Mouse (Mus musculus) hindbrain, embryonic 15.5 days (tissue): ENCODE data around the gene Camkv. TPM values are rescaled to one million over a fixed set of nuclear protein-coding genes. Genes with fewer than 3 reads are reported as not detected.

Experiments used
- ATAC-seq: fragments of 200-750 bp; cut with Nextera tagmentation; 2 replicates; pipeline ENCODE4 v1.8.0; 2017; ENCODE audit warnings: low read depth, moderate number of reproducible peaks, moderate TSS enrichment; ENCODE audit not compliant: low FRiP score
- H3K27ac ChIP-seq: fragments of 300-500 bp; sonication (generic); replicated peaks from 2 replicates; pipeline ENCODE4 v1.5.1; 2015; ENCODE audit warnings: mild to moderate bottlenecking, inconsistent platforms
- H3K27me3 ChIP-seq: fragments of 300-500 bp; sonication (generic); 2 replicates; pipeline ENCODE4 v1.6.1; 2015; ENCODE audit warnings: control low read depth, inconsistent platforms
- H3K36me3 ChIP-seq: fragments of 300-500 bp; sonication (generic); 2 replicates; pipeline ENCODE4 v1.6.1; 2015; ENCODE audit warnings: control low read depth, inconsistent platforms
- H3K4me1 ChIP-seq: fragments of 300-500 bp; sonication (generic); replicated peaks from 2 replicates; pipeline ENCODE4 v1.6.1; 2015; ENCODE audit warnings: control low read depth, inconsistent platforms
- H3K4me2 ChIP-seq: fragments of 300-500 bp; sonication (generic); 2 replicates; pipeline ENCODE4 v1.6.1; 2015; ENCODE audit warnings: moderate library complexity, mild to moderate bottlenecking, inconsistent platforms
- H3K4me3 ChIP-seq: fragments of 300-500 bp; sonication (generic); 2 replicates; pipeline ENCODE4 v1.5.1; 2015; ENCODE audit warnings: mild to moderate bottlenecking, inconsistent platforms
- H3K9ac ChIP-seq: fragments of 300-500 bp; sonication (generic); 2 replicates; pipeline ENCODE4 v1.6.1; 2015; ENCODE audit warnings: inconsistent platforms
- H3K9me3 ChIP-seq: fragments of 300-500 bp; sonication (generic); 2 replicates; pipeline ENCODE4 v1.6.1; 2016; ENCODE audit warnings: control low read depth, inconsistent platforms
- WGBS: fragments of 180-500 bp; shearing (Covaris S2); methylation state at CpG from one replicate; pipeline ENCODE4 v1.1.7; 2015; 5-methylcytosine and 5-hydroxymethylcytosine counted together
- polyA plus RNA-seq: library from polyadenylated mRNA; unstranded; fragments of >200 nt; fragmentation: Nextera tagmentation; extraction: Ambion mirVana; gene quantifications from 2 replicates; pipeline ENCODE4 v1.2.1, GENCODE M21; 2015

Gene Camkv
- polyA plus RNA-seq, 1 experiment from 2014 or later, result 47.2 TPM

DNA sequence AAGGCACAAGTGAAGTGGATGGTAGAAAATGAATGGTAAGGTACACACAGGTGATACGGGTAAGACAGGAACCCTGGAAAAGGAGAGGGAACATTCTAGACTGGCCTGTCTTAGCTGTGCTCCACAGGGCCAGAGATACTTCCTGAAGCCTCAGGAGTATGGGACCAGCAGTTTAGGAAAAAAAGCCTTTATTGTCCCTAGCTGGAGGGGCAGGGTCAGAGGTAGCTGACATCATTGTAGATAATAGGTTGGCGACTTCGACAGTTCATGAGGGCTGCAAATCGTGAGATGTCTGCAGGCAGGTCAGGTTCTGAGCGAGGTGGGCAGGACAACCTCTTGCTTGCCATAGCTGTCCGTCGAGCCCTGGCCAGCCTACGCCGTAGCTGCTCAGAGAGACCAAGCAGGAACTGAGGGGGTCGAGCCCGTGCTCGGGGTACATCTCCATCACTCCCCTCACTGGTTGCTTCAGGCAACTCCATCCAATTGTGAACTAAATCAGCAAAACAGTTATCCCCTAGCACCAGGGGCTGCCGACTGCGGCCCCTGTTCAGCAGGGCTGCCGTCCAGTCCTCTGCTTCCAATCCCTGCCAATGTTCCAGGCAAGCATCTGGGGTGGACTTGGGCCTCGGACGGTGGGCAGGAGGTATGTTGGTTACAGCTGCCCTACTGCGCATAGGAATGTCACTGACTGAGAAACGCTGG, 48.7 kb downstream of the Camkv start:
- Histone ChIP-seq H3K27me3 (peaks cover 8% of the 10 kb centered on the region), H3K4me3 (peak overlapping the region; percentile 75), H3K4me1 (peaks cover 42% of the 10 kb centered on the region), H3K4me2 (peak overlapping the region; percentile 91), H3K36me3 (no peaks in the 10 kb centered on the region), H3K9ac (peak overlapping the region; percentile 61; the same call in 1 of the 2 replicates), H3K9me3 (no peaks in the 10 kb centered on the region), H3K27ac (peak overlapping the region; percentile 67; the same call in 1 of the 2 replicates)
- 73% methylated on average over 19 of the region's 19 CpGs for WGBS
- ATAC-seq, result no peak

DNA sequence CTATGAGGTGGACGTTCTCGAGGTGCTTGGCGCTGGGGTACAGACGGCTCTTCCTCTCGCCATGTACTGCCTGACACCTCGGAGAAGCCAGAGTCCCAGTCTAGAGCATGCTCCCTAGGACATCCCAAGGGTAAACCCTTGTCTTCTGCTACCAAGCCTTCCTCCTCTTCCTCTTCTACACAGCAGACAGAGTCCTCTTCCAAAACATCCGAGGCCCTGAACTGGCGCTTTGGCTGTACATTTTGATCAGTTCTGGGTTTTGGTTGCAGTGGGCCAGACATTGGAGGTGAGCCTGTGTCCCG, 49.2 kb downstream of the Camkv start:
- peaks cover 8% of the 10 kb centered on the region for H3K27me3 ChIP-seq
- H3K4me3 ChIP-seq, result peak overlapping the region; percentile 75
- 67% methylated on average over 9 of the region's 9 CpGs for WGBS
- H3K4me1 ChIP-seq, result peaks cover 42% of the 10 kb centered on the region
- peak overlapping the region; percentile 61 for H3K9ac ChIP-seq
- no peak for ATAC-seq
- H3K27ac ChIP-seq, result peak overlapping the region; percentile 67
- H3K4me2 ChIP-seq, result peak overlapping the region; percentile 91
- no peaks in the 10 kb centered on the region for H3K9me3 ChIP-seq
- H3K36me3 ChIP-seq, result no peaks in the 10 kb centered on the region

DNA sequence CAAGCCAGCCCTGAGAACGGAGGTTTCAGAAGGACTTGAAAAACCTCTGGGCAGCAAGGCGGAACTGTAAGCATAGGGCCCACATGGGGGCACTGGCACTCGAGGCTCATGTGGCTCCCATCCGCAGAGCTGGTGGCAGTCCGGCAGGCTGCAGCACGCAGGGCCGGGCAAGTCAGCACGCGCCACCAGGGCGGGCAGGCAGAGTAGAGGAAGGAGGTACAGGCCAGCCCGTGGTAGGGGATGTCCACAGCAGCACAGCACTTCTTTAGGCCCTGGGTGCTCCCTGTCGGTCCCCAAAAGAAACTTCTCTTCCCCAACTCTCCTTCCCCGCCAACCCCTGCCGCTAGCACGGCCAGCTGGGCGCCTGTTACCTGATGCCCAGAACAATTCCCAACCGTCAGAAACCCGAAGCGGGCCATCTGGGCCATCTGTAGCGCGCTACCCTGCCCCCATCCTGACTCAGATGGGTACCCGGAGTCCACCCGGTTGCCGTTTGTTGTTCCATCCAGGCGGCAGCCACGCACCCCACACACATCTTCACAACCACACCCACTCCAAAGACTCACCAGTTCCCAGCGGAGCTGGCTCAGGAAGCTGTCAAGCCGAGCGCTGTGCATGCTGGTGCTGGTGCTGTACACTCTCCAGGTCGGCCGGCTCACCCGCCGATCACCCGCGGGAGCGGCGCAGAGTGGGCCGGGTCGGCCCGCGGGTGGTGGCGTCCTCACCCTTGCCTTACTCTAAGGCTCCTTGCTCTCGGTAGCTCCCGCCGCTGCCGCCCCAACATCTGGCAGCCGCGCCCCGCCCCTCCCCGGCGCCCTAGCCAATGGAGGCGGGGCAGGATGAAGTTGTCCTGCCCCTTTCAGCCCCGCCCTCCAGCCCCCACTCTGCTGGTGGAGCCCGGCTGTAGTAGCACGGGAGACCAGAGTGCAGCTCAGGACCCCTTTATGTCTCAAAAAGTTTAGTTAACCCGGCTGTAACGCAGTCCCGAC, 50.0 kb downstream of the Camkv start, which contains the start of gene Inka1:
Inka1 (minus strand) TSS at position 749 of the 989 bp plus-strand sequence.
- 1% methylated on average over 58 of the region's 58 CpGs for WGBS
- H3K9ac ChIP-seq, result peak within 1 kb of the TSS; percentile 61
- peak within 1 kb of the TSS; percentile 67 for H3K27ac ChIP-seq
- no peaks in the 10 kb centered on the region for H3K36me3 ChIP-seq
- peak within 1 kb of the TSS; percentile 75 for H3K4me3 ChIP-seq
- H3K9me3 ChIP-seq, result no peaks in the 10 kb centered on the region
- peak; percentile 68 for ATAC-seq
- H3K4me2 ChIP-seq, result peak within 1 kb of the TSS; percentile 91
- peaks cover 42% of the 10 kb centered on the region for H3K4me1 ChIP-seq
- peaks cover 8% of the 10 kb centered on the region for H3K27me3 ChIP-seq

DNA sequence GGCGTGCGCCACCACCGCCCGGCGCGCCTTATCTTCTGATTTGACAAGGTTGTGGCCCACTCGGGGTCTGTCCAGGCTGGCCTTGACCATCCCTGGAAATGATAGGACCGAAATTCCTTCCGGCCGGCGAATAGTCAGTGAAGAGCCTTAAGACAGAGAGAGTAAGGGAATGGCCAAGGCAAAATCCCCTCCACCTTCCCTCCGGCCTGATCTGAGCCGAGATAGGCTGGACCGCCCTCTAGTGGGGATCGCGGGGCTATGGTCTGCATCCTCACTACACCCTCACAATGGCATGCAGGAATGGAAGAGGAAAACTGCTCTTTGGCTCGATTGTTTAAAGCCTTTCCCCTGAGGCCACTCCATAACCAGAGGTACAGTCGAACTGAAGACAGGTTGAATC, 50.9 kb downstream of the Camkv start:
- WGBS, result 5% methylated on average over 18 of the region's 18 CpGs
- H3K4me3 ChIP-seq, result peak overlapping the region; percentile 75
- H3K4me1 ChIP-seq, result peaks cover 41% of the 10 kb centered on the region
- no peaks in the 10 kb centered on the region for H3K36me3 ChIP-seq
- 0 out of 2 replicates have a peak, but pooled peaks have one; percentile 45 for ATAC-seq
- H3K4me2 ChIP-seq, result peak overlapping the region; percentile 91
- H3K9ac ChIP-seq, result no peak overlapping the region
- H3K27me3 ChIP-seq, result peaks cover 8% of the 10 kb centered on the region
- H3K27ac ChIP-seq, result no peak overlapping the region
- no peaks in the 10 kb centered on the region for H3K9me3 ChIP-seq

DNA sequence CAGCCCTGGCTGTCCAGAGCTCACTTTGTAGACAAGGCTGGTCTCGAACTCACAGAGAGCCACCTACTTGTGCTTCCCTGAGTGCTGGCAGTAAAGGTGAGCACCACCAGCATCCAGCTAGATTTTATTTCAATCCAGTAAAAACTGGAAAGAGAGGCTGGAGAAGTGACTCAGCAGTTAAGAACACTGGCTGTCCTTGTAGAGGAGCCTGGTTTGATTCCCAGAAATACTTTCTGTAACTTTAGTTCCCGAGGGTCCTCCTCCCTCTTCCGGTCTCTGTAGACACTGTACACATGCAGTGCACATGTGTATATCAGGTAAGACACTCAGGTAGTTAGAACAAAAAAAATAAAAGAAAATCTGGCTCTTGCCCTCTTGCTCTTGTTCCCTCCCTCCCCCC, 52.5 kb downstream of the Camkv start:
- H3K4me1 ChIP-seq, result peaks cover 26% of the 10 kb centered on the region
- no peak for ATAC-seq
- peaks cover 8% of the 10 kb centered on the region for H3K27me3 ChIP-seq
- no peaks in the 10 kb centered on the region for H3K9me3 ChIP-seq
- WGBS, result 79% methylated on average over 3 of the region's 3 CpGs
- no peak overlapping the region for H3K4me3 ChIP-seq
- H3K4me2 ChIP-seq, result no peak overlapping the region
- H3K36me3 ChIP-seq, result no peaks in the 10 kb centered on the region
- no peak overlapping the region for H3K9ac ChIP-seq
- H3K27ac ChIP-seq, result no peak overlapping the region

DNA sequence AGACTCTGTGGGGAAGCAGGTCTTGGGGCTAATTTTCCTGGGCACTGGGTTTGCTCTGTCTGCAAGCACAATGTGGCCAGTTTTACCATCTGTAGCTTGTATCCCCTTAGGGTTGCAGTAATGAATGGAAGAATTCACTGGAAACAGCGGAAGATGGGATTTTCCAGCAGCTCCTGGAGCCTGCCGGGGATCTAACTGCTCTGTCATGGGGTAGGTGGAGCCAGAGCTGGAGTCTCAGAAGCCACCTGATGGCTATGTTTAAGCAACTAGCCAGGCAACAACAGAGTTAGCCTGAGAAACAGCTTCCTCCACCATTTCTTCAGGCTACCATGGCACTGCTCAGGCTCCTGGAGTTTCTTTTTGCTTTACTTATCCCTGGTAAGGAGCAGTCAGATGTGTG, 56.7 kb downstream of the Camkv start, which contains the start of gene Cdhr4:
Cdhr4 (plus strand) TSS at position 301 of the 400 bp plus-strand sequence.
- Histone ChIP-seq H3K9me3 (no peaks in the 10 kb centered on the region), H3K9ac (no peak within 1 kb of the TSS), H3K4me3 (no peak within 1 kb of the TSS), H3K27ac (no peak within 1 kb of the TSS), H3K4me2 (no peak within 1 kb of the TSS), H3K27me3 (no peaks in the 10 kb centered on the region), H3K4me1 (no peaks in the 10 kb centered on the region), H3K36me3 (no peaks in the 10 kb centered on the region)
- ATAC-seq, result no peak
- WGBS, result 57% methylated on average over 2 of the region's 2 CpGs

DNA sequence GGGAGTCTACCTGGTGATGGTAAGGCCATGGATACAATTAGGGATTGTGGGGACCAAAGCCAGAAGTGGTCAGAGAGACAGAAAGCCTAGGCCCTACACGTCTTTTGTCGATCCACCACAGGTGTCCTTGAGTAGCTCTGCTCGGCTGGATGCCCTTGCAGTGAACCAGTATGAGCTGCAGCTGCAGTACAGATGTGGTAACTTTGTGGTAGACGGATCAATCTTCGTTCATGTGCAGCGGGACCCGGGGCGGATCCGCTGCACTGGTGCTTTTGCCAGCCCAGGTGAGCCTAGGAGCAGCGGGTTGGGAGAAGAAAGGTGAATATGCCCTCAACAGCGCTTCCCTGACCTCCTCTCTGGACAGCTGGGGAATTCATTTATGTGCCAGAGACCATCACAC, 57.5 kb downstream of the Camkv start:
- WGBS, result 90% methylated on average over 11 of the region's 11 CpGs
- Histone ChIP-seq H3K9me3 (no peaks in the 10 kb centered on the region), H3K9ac (no peak overlapping the region), H3K4me3 (no peak overlapping the region), H3K4me1 (no peaks in the 10 kb centered on the region), H3K36me3 (no peaks in the 10 kb centered on the region), H3K27ac (no peak overlapping the region), H3K27me3 (no peaks in the 10 kb centered on the region), H3K4me2 (no peak overlapping the region)
- ATAC-seq, result no peak

DNA sequence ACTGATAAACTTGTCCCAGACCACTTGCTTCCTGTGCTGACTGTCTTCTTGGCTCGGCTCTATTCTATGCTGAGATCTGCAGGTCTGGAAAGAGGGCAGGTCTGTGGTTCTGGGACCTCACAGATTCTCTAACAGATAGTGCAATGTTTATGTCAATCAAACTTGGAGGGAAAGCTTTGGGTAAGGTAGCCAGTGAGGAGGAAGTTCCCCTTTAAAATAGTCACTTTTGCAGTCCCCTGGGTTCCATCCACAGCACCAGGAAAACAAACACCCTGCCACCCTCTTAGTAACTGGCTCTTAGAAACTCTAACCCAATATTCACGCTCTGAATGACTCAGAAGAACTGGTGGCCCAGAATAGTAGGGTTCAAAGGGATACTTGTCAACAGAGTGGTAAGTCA, 59.0 kb downstream of the Camkv start:
- no peaks in the 10 kb centered on the region for H3K4me1 ChIP-seq
- no peak overlapping the region for H3K4me3 ChIP-seq
- ATAC-seq, result no peak
- WGBS, result 83% methylated on average over 2 of the region's 2 CpGs
- H3K9ac ChIP-seq, result no peak overlapping the region
- H3K27me3 ChIP-seq, result no peaks in the 10 kb centered on the region
- H3K4me2 ChIP-seq, result no peak overlapping the region
- H3K36me3 ChIP-seq, result no peaks in the 10 kb centered on the region
- H3K27ac ChIP-seq, result no peak overlapping the region
- H3K9me3 ChIP-seq, result no peaks in the 10 kb centered on the region

DNA sequence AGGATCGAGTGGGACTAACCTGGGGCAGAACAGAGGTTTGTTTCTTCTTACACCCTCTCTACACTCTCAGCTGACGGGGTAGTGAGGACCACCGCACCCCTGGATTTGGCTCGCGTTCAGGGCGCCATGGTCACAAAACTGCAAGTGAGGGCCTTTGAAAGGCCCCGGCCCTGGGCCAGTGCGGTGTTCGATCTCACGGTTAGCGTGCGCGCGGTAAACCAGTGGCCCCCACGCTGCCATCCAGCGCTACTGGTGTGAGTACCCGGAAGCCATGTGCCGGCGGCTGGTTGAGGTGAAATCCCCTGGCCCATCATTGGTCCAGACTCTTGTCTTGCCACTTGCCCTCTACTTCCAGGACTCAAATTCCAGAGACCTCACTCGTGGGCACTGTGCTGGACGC, 60.0 kb downstream of the Camkv start:
- Histone ChIP-seq H3K4me1 (no peaks in the 10 kb centered on the region), H3K27ac (no peak overlapping the region), H3K36me3 (no peaks in the 10 kb centered on the region), H3K9ac (no peak overlapping the region), H3K4me3 (no peak overlapping the region), H3K27me3 (no peaks in the 10 kb centered on the region), H3K4me2 (no peak overlapping the region), H3K9me3 (no peaks in the 10 kb centered on the region)
- WGBS, result 94% methylated on average over 21 of the region's 21 CpGs
- ATAC-seq, result no peak

DNA sequence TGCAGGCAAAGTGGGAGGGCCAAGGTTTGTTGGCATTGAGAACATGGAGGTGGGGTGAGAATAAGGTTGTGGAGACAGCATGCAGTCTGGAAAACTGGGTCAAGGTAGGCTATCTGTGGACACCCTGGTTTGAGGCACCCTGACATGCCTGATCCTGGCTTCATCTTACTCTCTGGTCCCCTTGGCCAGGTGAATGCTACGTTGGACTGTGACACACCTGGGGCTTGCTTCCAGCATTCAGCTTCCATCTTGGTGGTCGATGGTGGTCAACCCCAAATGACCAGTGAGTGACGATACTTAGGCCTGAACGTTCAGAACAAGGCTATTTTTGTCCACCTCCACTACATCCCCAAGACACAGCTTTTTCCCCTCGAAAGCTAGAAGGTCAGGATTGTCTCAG, 60.6 kb downstream of the Camkv start, which contains the start of gene Gm20662:
Gm20662 (plus strand) TSS at position 301 of the 400 bp plus-strand sequence.
- Histone ChIP-seq H3K9me3 (no peaks in the 10 kb centered on the region), H3K9ac (no peak within 1 kb of the TSS), H3K4me1 (no peaks in the 10 kb centered on the region), H3K36me3 (no peaks in the 10 kb centered on the region), H3K4me2 (no peak within 1 kb of the TSS), H3K27ac (no peak within 1 kb of the TSS), H3K4me3 (no peak within 1 kb of the TSS), H3K27me3 (no peaks in the 10 kb centered on the region)
- no peak for ATAC-seq
- 90% methylated on average over 5 of the region's 5 CpGs for WGBS
